Mouse (Mus musculus): ENCODE measurements at regions not wholly inside any gene's neighbourhood (a gene's known extent, or its start where the extent isn't known, plus 50 kb on each side); places are given as distances from the start of the nearest gene placed in this dataset.

DNA sequence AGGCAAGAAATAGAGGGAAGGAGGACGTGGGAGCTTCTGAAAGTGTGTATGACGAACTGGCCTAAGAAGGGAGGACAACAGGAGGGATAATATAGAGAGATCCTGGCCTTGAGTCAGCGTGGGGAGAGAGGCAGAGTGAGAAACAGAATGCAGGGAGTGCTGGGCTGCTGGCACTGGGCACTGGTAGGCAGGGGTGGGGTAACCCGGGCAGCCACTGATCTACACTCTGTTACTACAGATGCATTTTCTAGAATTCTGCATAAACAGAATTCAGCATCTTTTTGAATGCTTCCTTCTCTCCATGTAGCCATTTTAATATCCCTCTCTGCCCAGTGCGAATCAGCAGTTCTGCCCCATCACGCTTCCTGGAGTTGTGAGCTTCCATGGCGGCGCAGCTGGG lies 84.5 kb upstream of the Ankrd55 start:
- H3K9ac ChIP-seq (ENCODE audit: low read depth, low read length), result no peak overlapping the region
- H3K36me3 ChIP-seq (ENCODE audit: control insufficient read depth, insufficient read depth, low read length), result no peaks in the 10 kb centered on the region
- ATAC-seq, result no peak
- no peak overlapping the region for H3K27ac ChIP-seq (ENCODE audit: low read depth, low read length)
- H3K9me3 ChIP-seq (ENCODE audit: control insufficient read depth, low read length), result no peaks in the 10 kb centered on the region
- H3K4me3 ChIP-seq (ENCODE audit: low read length), result no peak overlapping the region
- no peak overlapping the region for H3K4me2 ChIP-seq (ENCODE audit: low read length)
- peaks cover 5% of the 10 kb centered on the region for H3K4me1 ChIP-seq (ENCODE audit: control insufficient read depth, insufficient read depth, low read depth, low read length)
- 73% methylated on average over 8 of the region's 8 CpGs for WGBS
- no peaks in the 10 kb centered on the region for H3K27me3 ChIP-seq (replicated peaks; ENCODE audit: control insufficient read depth, insufficient read depth, low read length)

DNA sequence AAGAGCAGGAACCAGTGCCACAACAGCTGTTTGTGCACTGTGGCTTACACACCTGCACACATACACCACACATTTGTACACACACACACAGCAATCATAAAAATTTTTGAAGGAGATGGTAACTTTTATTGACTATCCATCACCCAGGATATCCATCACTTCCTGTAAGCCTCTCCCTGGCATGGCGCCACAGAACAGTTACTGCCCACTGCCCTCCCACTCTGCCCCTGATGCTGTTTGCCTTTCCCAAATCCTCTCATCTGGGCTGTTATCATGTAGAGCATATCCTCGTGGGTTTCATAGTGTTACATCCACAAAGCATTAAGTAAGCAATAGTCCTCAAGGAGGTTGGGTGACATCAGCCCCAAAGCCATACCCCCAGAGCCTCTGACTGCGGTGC lies 84.0 kb upstream of the Ankrd55 start:
- Histone ChIP-seq H3K4me2 (ENCODE audit: low read length) (no peak overlapping the region), H3K9ac (ENCODE audit: low read depth, low read length) (no peak overlapping the region), H3K27ac (ENCODE audit: low read depth, low read length) (no peak overlapping the region), H3K36me3 (ENCODE audit: control insufficient read depth, insufficient read depth, low read length) (no peaks in the 10 kb centered on the region), H3K4me1 (ENCODE audit: control insufficient read depth, insufficient read depth, low read depth, low read length) (peaks cover 5% of the 10 kb centered on the region), H3K27me3 (replicated peaks; ENCODE audit: control insufficient read depth, insufficient read depth, low read length) (no peaks in the 10 kb centered on the region), H3K4me3 (ENCODE audit: low read length) (no peak overlapping the region), H3K9me3 (ENCODE audit: control insufficient read depth, low read length) (no peaks in the 10 kb centered on the region)
- 73% methylated on average over 3 of the region's 3 CpGs for WGBS
- 0 out of 2 replicates have a peak, but pooled peaks have one; percentile 37 for ATAC-seq

DNA sequence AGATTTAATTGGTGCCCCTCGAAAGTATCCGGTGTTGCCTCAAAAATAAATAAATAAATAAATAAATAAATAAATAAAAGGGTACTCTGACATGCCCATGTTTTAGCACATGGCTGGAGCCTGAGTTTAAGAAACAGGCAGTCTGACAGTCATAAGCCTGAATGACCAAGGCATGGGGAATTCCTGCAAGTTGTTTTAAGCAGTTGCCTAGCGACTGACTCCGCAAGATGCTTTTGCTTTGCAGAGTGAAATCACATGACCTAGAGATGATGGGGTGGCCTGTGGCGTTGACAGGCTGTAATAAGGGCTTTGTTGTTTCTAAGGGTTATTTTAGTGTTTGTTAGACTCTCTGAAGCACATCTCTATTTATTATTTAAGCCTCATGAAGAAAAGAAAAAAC lies 83.4 kb upstream of the Ankrd55 start:
- peak; percentile 79 for ATAC-seq
- Histone ChIP-seq H3K4me1 (ENCODE audit: control insufficient read depth, insufficient read depth, low read depth, low read length) (peaks cover 5% of the 10 kb centered on the region), H3K4me3 (ENCODE audit: low read length) (no peak overlapping the region), H3K36me3 (ENCODE audit: control insufficient read depth, insufficient read depth, low read length) (no peaks in the 10 kb centered on the region), H3K27me3 (replicated peaks; ENCODE audit: control insufficient read depth, insufficient read depth, low read length) (no peaks in the 10 kb centered on the region), H3K9ac (ENCODE audit: low read depth, low read length) (no peak overlapping the region), H3K4me2 (ENCODE audit: low read length) (no peak overlapping the region), H3K27ac (ENCODE audit: low read depth, low read length) (no peak overlapping the region), H3K9me3 (ENCODE audit: control insufficient read depth, low read length) (no peaks in the 10 kb centered on the region)
- WGBS, result 46% methylated on average over 5 of the region's 5 CpGs

DNA sequence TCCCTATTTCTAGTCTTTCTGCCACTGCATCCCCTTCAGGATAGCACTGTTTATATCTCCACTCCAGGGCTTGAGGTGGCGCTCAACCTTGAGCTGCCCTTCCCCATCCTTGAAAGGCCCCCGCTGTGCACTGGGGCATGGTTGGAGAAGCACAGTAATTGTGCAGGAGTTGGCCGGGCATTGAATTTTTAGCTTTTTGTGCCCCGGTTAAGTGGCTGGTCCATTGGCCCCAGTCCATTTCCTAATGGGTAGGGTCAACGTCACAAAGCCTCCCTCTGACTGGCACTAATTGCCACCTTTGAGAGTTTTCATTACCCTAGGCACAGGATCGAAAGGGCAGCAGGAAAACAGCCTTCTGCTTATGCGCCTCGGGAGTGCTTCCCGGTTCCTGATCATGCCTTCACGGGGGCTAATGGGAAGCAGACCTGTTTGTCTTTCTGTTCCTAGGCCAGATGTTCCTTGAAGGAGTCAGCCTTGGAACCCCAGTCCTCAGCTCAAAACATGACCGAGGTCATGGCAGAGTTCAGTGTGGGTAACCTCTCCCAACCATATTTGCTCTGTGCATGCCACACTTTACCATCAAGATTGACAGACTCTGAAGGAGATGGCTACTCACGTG lies 80.5 kb upstream of the Ankrd55 start:
- H3K27ac ChIP-seq (ENCODE audit: low read depth, low read length), result no peak overlapping the region
- 55% methylated on average over 12 of the region's 12 CpGs for WGBS
- ATAC-seq, result no peak

DNA sequence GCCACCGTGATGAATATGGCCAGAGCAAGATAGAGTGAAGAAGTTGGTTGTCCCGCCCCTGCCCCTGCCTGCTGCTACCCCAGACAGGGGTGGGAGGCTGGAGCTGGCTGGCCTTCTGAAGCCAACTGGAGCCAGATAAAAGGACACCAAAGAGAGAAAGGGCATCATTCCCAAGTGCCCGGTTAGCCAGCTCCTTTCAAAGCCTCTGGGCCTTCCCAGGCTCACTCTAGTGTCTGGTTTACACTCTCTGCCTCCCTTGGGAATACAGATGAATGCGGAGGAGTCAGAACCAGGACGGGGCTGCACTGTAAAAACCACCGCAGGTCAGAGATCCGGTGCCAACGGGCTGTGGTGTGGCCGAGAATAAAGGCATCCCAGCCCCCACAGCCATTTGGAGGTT lies 76.4 kb upstream of the Ankrd55 start:
- no peaks in the 10 kb centered on the region for H3K27me3 ChIP-seq (replicated peaks; ENCODE audit: control insufficient read depth, insufficient read depth, low read length)
- peak; percentile 77 for ATAC-seq
- H3K9me3 ChIP-seq (ENCODE audit: control insufficient read depth, low read length), result no peaks in the 10 kb centered on the region
- H3K36me3 ChIP-seq (ENCODE audit: control insufficient read depth, insufficient read depth, low read length), result no peaks in the 10 kb centered on the region
- H3K4me2 ChIP-seq (ENCODE audit: low read length), result no peak overlapping the region
- no peak overlapping the region for H3K27ac ChIP-seq (ENCODE audit: low read depth, low read length)
- no peak overlapping the region for H3K9ac ChIP-seq (ENCODE audit: low read depth, low read length)
- H3K4me3 ChIP-seq (ENCODE audit: low read length), result no peak overlapping the region
- no peaks in the 10 kb centered on the region; the same call in 1 of the 2 replicates for H3K4me1 ChIP-seq (ENCODE audit: control insufficient read depth, insufficient read depth, low read depth, low read length)
- 61% methylated on average over 9 of the region's 9 CpGs for WGBS

More for the DNA sequence above, 80.5 kb upstream of the Ankrd55 start:
- Histone ChIP-seq H3K36me3 (ENCODE audit: control insufficient read depth, insufficient read depth, low read length) (no peaks in the 10 kb centered on the region), H3K9ac (ENCODE audit: low read depth, low read length) (no peak overlapping the region), H3K4me3 (ENCODE audit: low read length) (no peak overlapping the region), H3K27me3 (replicated peaks; ENCODE audit: control insufficient read depth, insufficient read depth, low read length) (no peaks in the 10 kb centered on the region), H3K4me2 (ENCODE audit: low read length) (no peak overlapping the region), H3K4me1 (ENCODE audit: control insufficient read depth, insufficient read depth, low read depth, low read length) (peaks cover 5% of the 10 kb centered on the region), H3K9me3 (ENCODE audit: control insufficient read depth, low read length) (no peaks in the 10 kb centered on the region)

DNA sequence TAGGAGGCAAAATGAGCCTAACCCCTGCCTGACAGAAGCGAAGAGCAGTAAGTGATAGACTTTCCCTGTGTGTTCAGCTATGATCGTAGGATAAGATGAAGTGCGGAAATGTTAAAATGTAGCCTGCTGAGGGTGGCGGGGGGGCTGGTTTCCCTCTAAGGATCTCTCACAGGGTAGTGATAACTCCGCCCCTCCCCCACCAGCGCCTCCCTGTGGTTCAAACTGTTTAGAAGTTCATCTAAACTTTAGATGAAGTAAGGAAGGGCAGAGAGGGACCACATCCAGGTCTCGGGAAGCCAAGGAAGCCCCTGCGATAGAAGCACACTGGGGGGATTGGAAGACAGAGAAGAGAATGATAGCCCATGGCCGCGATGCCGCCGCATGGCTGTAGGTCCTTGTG lies 75.9 kb upstream of the Ankrd55 start:
- no peak overlapping the region for H3K27ac ChIP-seq (ENCODE audit: low read depth, low read length)
- H3K9ac ChIP-seq (ENCODE audit: low read depth, low read length), result no peak overlapping the region
- ATAC-seq, result no peak
- no peak overlapping the region for H3K4me2 ChIP-seq (ENCODE audit: low read length)
- H3K9me3 ChIP-seq (ENCODE audit: control insufficient read depth, low read length), result no peaks in the 10 kb centered on the region
- no peak overlapping the region for H3K4me3 ChIP-seq (ENCODE audit: low read length)
- H3K4me1 ChIP-seq (ENCODE audit: control insufficient read depth, insufficient read depth, low read depth, low read length), result no peaks in the 10 kb centered on the region; the same call in 1 of the 2 replicates
- no peaks in the 10 kb centered on the region for H3K36me3 ChIP-seq (ENCODE audit: control insufficient read depth, insufficient read depth, low read length)
- WGBS, result 80% methylated on average over 12 of the region's 12 CpGs
- H3K27me3 ChIP-seq (replicated peaks; ENCODE audit: control insufficient read depth, insufficient read depth, low read length), result no peaks in the 10 kb centered on the region

DNA sequence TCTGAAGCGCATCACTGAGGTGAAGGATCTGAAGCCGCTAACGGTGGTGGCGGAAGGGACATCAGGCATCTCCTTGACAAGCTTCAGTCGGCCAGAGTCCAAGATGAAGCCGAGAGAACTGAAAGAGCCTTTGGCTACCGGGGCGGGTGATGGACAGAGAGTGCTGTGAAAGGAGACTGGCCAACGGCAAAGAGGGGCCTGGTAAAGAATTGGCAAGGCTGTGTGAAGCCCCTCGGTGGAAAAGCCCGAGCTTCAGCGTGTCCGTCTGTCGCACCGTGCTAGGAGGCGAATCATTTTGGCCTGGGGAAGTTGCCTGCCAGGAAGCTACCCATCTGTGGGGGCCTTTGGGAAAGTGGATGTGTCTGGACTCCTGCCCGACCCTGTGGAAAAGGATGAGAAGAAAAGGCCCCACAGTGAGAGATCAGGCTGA lies 74.6 kb upstream of the Ankrd55 start:
- Histone ChIP-seq H3K9ac (ENCODE audit: low read depth, low read length) (no peak overlapping the region), H3K36me3 (ENCODE audit: control insufficient read depth, insufficient read depth, low read length) (no peaks in the 10 kb centered on the region), H3K27ac (ENCODE audit: low read depth, low read length) (peak overlapping the region; percentile 37), H3K4me2 (ENCODE audit: low read length) (no peak overlapping the region), H3K4me3 (ENCODE audit: low read length) (no peak overlapping the region), H3K4me1 (ENCODE audit: control insufficient read depth, insufficient read depth, low read depth, low read length) (no peaks in the 10 kb centered on the region; the same call in 1 of the 2 replicates), H3K9me3 (ENCODE audit: control insufficient read depth, low read length) (no peaks in the 10 kb centered on the region), H3K27me3 (replicated peaks; ENCODE audit: control insufficient read depth, insufficient read depth, low read length) (no peaks in the 10 kb centered on the region)
- ATAC-seq, result peak; percentile 86
- WGBS, result 53% methylated on average over 17 of the region's 17 CpGs

DNA sequence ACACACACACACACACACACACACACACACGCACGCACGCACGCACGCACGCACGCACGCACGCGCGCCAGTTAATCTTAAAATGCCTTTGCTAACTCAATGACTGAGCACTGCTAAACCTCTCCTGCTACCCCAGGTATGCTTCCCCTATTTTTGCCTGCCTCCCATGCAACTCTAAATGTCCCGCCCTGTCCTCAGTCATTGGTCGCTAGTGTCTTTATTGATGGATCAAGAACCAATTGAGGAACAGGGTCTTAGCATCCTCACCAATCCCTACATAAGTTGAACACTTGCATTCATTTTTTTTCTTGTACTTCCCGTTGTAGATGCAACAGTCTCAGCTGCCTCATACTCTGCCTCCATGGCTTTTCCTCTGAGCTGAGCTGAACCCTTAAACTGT lies 72.2 kb upstream of the Ankrd55 start:
- Histone ChIP-seq H3K9ac (ENCODE audit: low read depth, low read length) (no peak overlapping the region), H3K4me3 (ENCODE audit: low read length) (no peak overlapping the region), H3K27me3 (replicated peaks; ENCODE audit: control insufficient read depth, insufficient read depth, low read length) (no peaks in the 10 kb centered on the region), H3K4me1 (ENCODE audit: control insufficient read depth, insufficient read depth, low read depth, low read length) (no peaks in the 10 kb centered on the region; the same call in 1 of the 2 replicates), H3K9me3 (ENCODE audit: control insufficient read depth, low read length) (no peaks in the 10 kb centered on the region), H3K4me2 (ENCODE audit: low read length) (no peak overlapping the region), H3K36me3 (ENCODE audit: control insufficient read depth, insufficient read depth, low read length) (no peaks in the 10 kb centered on the region), H3K27ac (ENCODE audit: low read depth, low read length) (no peak overlapping the region)
- WGBS, result 94% methylated on average over 14 of the region's 14 CpGs
- no peak for ATAC-seq

DNA sequence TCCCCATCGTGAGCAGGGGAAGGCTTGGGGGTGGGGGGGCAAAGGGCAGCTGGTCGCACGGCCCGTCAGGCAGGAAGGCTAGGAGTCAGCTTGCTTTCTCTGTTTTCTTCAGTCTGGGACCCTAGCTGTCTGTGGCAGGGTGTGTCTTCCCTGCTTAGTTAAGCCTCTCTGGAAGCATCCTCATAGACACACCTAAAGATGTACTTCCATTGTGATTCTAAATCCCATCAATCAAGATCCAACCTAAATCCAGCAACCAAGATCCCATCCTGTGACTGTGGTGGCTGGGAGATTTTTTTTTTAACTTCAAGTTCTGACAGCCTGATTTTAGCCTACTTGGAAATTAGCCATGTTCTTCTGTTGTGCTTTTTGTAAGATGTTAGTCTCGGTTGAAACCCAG lies 69.9 kb upstream of the Ankrd55 start:
- Histone ChIP-seq H3K4me1 (ENCODE audit: control insufficient read depth, insufficient read depth, low read depth, low read length) (no peaks in the 10 kb centered on the region; the same call in 1 of the 2 replicates), H3K9ac (ENCODE audit: low read depth, low read length) (no peak overlapping the region), H3K27ac (ENCODE audit: low read depth, low read length) (no peak overlapping the region), H3K36me3 (ENCODE audit: control insufficient read depth, insufficient read depth, low read length) (no peaks in the 10 kb centered on the region), H3K4me3 (ENCODE audit: low read length) (no peak overlapping the region), H3K9me3 (ENCODE audit: control insufficient read depth, low read length) (no peaks in the 10 kb centered on the region), H3K4me2 (ENCODE audit: low read length) (no peak overlapping the region), H3K27me3 (replicated peaks; ENCODE audit: control insufficient read depth, insufficient read depth, low read length) (no peaks in the 10 kb centered on the region)
- 65% methylated on average over 5 of the region's 5 CpGs for WGBS
- no peak for ATAC-seq
